Mouse (Mus musculus): ENCODE results near the gene Nit2. TPM values are rescaled to one million over a fixed set of nuclear protein-coding genes. Genes with fewer than 3 reads are reported as not detected.

The Nit2 gene
- total RNA-seq, 2 experiments from 2014 or later = 14.8 to 16.3 TPM

- DNase-seq (ENCODE audit: low spot score in 2 of 2) = no peak
- intact Hi-C loops (cut with DNase I) = loop anchor here (5.0 to 10.0 kb wide), 2 partner anchors 44 to 429 kb away; partner anchors contain the start of gene Tomm70a
Observed at GRCm38 (mm10) chr16:57166086-57166485, 1.1 kb downstream of the Nit2 start.

GRCm38 (mm10) chr16:57165157-57165556, 2.0 kb downstream of the Nit2 start:
- no peak for DNase-seq (ENCODE audit: low spot score in 2 of 2)
- intact Hi-C loops (cut with DNase I) = loop anchor here (5.0 to 10.0 kb wide), 2 partner anchors 43 to 430 kb away; partner anchors contain the start of gene Tomm70a

GRCm38 (mm10) chr16:57163694-57164093, 3.4 kb downstream of the Nit2 start:
- no peak for DNase-seq (ENCODE audit: low spot score in 2 of 2)
- intact Hi-C loops (cut with DNase I) = loop anchor here (10.0 kb wide), 1 partner anchor 431 kb away; no protein-coding TSS in a partner anchor

GRCm38 (mm10) chr16:57162841-57163240, 4.3 kb downstream of the Nit2 start:
- no peak for DNase-seq (ENCODE audit: low spot score in 2 of 2)
- intact Hi-C loops (cut with DNase I) = loop anchor here (10.0 kb wide), 1 partner anchor 432 kb away; no protein-coding TSS in a partner anchor

GRCm38 (mm10) chr16:57159835-57160234, 7.3 kb downstream of the Nit2 start:
- DNase-seq (ENCODE audit: low spot score in 2 of 2) = no peak
- intact Hi-C loops (cut with DNase I) = loop anchor here (10.0 kb wide), 1 partner anchor 435 kb away; no protein-coding TSS in a partner anchor

- DNase-seq (ENCODE audit: low spot score in 2 of 2) = no peak
- intact Hi-C loops (cut with DNase I) = no loop called here
Observed at GRCm38 (mm10) chr16:57157728-57158127, 9.4 kb downstream of the Nit2 start.

GRCm38 (mm10) chr16:57157076-57157475, 10.1 kb downstream of the Nit2 start:
- no peak for DNase-seq (ENCODE audit: low spot score in 2 of 2)
- intact Hi-C loops (cut with DNase I) = no loop called here

- intact Hi-C loops (cut with DNase I) = no loop called here
- DNase-seq (ENCODE audit: low spot score in 2 of 2) = no peak
Observed at GRCm38 (mm10) chr16:57155899-57156298, 11.2 kb downstream of the Nit2 start.

- intact Hi-C loops (cut with DNase I) = no loop called here
- no peak for DNase-seq (ENCODE audit: low spot score in 2 of 2)
Observed at GRCm38 (mm10) chr16:57151437-57151836, 15.7 kb downstream of the Nit2 start.

GRCm38 (mm10) chr16:57144741-57145140, 22.4 kb downstream of the Nit2 start:
- DNase-seq (ENCODE audit: low spot score in 2 of 2) = no peak
- intact Hi-C loops (cut with DNase I) = no loop called here

GRCm38 (mm10) chr16:57133611-57134010, 33.5 kb downstream of the Nit2 start:
- no peak for DNase-seq (ENCODE audit: low spot score in 2 of 2)
- intact Hi-C loops (cut with DNase I) = no loop called here

- intact Hi-C loops (cut with DNase I) = no loop called here
Observed at GRCm38 (mm10) chr16:57132326-57132725, 34.8 kb downstream of the Nit2 start.

GRCm38 (mm10) chr16:57131544-57131943, 35.6 kb downstream of the Nit2 start:
- no peak for DNase-seq (ENCODE audit: low spot score in 2 of 2)
- intact Hi-C loops (cut with DNase I) = no loop called here

More at GRCm38 (mm10) chr16:57132326-57132725, 34.8 kb downstream of the Nit2 start:
- no peak for DNase-seq (ENCODE audit: low spot score in 2 of 2)

GRCm38 (mm10) chr16:57130752-57131400, 36.3 kb downstream of the Nit2 start:
- intact Hi-C loops (cut with DNase I) = no loop called here
- no peak for DNase-seq (ENCODE audit: low spot score in 2 of 2)

- intact Hi-C loops (cut with DNase I) = no loop called here
- no peak for DNase-seq (ENCODE audit: low spot score in 2 of 2)
Observed at GRCm38 (mm10) chr16:57127825-57128224, 39.3 kb downstream of the Nit2 start.

- intact Hi-C loops (cut with DNase I) = no loop called here
Observed at GRCm38 (mm10) chr16:57126268-57126667, 40.9 kb downstream of the Nit2 start.

GRCm38 (mm10) chr16:57122682-57123445, 44.3 kb downstream of the Nit2 start:
- intact Hi-C loops (cut with DNase I) = loop anchor here (5.0 kb wide), 1 partner anchor 44 kb away; the partner anchor contains the start of gene Nit2

More at GRCm38 (mm10) chr16:57126268-57126667, 40.9 kb downstream of the Nit2 start:
- DNase-seq (ENCODE audit: low spot score in 2 of 2) = no peak

GRCm38 (mm10) chr16:57121816-57122415, 45.2 kb downstream of the Nit2 start:
- DNase-seq (ENCODE audit: low spot score in 2 of 2) = peak; percentile 9 to 10
- intact Hi-C loops (cut with DNase I) = loop anchor here (5.0 kb wide), 1 partner anchor 45 kb away; the partner anchor contains the start of gene Nit2

More at GRCm38 (mm10) chr16:57122682-57123445, 44.3 kb downstream of the Nit2 start:
- DNase-seq (ENCODE audit: low spot score in 2 of 2) = peak in 1 of 2 experiments; percentile 12

- DNase-seq (ENCODE audit: low spot score in 2 of 2) = peak; percentile 96 to 98
- intact Hi-C loops (cut with DNase I) = loop anchor here (5.0 kb wide), 1 partner anchor 46 kb away; the partner anchor contains the start of gene Nit2
Observed at GRCm38 (mm10) chr16:57120913-57121815, 46.0 kb downstream of the Nit2 start, which contains the start of gene Tomm70a. TSS of gene Tomm70a (plus strand) at chr16:57121703.
